Mouse (Mus musculus) MEL (cell line): ENCODE data around the gene Nptxr. TPM values are rescaled to one million over a fixed set of nuclear protein-coding genes. Genes with fewer than 3 reads are reported as not detected.

Experiments used
- DNase-seq: peaks from one replicate; pipeline ENCODE4 v3.0.0; 2011; ENCODE audit warnings: low read depth, low spot score
- H3K27ac ChIP-seq: 2 replicates; pipeline ENCODE4 v1.5.1; 2012; ENCODE audit warnings: low read depth, mild to moderate bottlenecking, control low read depth, low read length, moderate library complexity; ENCODE audit not compliant: control insufficient read depth
- H3K27me3 ChIP-seq, 2 experiments: fragments of 150-350 bp in 1 of 2; sonication (generic) in 1 of 2; 2 replicates each; pipeline ENCODE4 v1.6.1; 2012; ENCODE audit warnings: low read length in 2 of 2, mild to moderate bottlenecking in 2 of 2, improper control_type of control experiment in 1 of 2, moderate library complexity in 1 of 2; ENCODE audit not compliant: insufficient read depth in 2 of 2, control insufficient read depth in 1 of 2
- H3K36me3 ChIP-seq, 2 experiments: 2 replicates each; pipeline ENCODE4 v1.6.1; 2012 to 2014; ENCODE audit warnings: low read length in 2 of 2, improper control_type of control experiment in 1 of 2, inconsistent platforms in 1 of 2, mild to moderate bottlenecking in 1 of 2; ENCODE audit not compliant: insufficient read depth in 2 of 2, control insufficient read depth in 1 of 2
- H3K4me1 ChIP-seq, 2 experiments: fragments of 150-350 bp in 1 of 2; sonication (generic) in 1 of 2; 2 replicates each; pipeline ENCODE4 v1.6.1; 2012; ENCODE audit warnings: low read length in 2 of 2, improper control_type of control experiment in 1 of 2, mild to moderate bottlenecking in 1 of 2; ENCODE audit not compliant: insufficient read depth in 2 of 2, control insufficient read depth in 1 of 2
- H3K4me3 ChIP-seq, 2 experiments: fragments of 150-350 bp in 1 of 2; sonication (generic) in 1 of 2; 2 replicates each; pipeline ENCODE4 v1.5.1; 2012; ENCODE audit warnings: low read depth in 2 of 2, low read length in 2 of 2, mild to moderate bottlenecking in 2 of 2, moderate library complexity in 2 of 2, control low read depth in 1 of 2, improper control_type of control experiment in 1 of 2; ENCODE audit not compliant: control insufficient read depth in 1 of 2, insufficient read depth in 1 of 2
- H3K79me2 ChIP-seq: 2 replicates; pipeline ENCODE4 v1.6.1; 2012; ENCODE audit warnings: mild to moderate bottlenecking, low read length, moderate library complexity; ENCODE audit not compliant: control insufficient read depth, poor library complexity, insufficient read depth
- H3K9ac ChIP-seq: 2 replicates; pipeline ENCODE4 v1.6.1; 2012; ENCODE audit warnings: low read depth, mild to moderate bottlenecking, control low read depth, low read length, moderate library complexity; ENCODE audit not compliant: control insufficient read depth, poor library complexity, severe bottlenecking
- H3K9me3 ChIP-seq: fragments of 150-350 bp; sonication (generic); replicated peaks from 2 replicates; pipeline ENCODE4 v1.6.1; 2012; ENCODE audit warnings: mild to moderate bottlenecking, low read length, improper control_type of control experiment, moderate library complexity; ENCODE audit not compliant: insufficient read depth
- CHD1 ChIP-seq: IDR thresholded peaks from 2 replicates; pipeline ENCODE4 v1.6.1; 2012; ENCODE audit warnings: low read depth, mild to moderate bottlenecking, inconsistent platforms, low read length, improper control_type of control experiment
- CHD2 ChIP-seq: IDR thresholded peaks from 2 replicates; pipeline ENCODE4 v1.6.1; 2011; ENCODE audit warnings: low read length, improper control_type of control experiment
- E2F4 ChIP-seq: IDR thresholded peaks from 2 replicates; pipeline ENCODE4 v1.6.1; 2011; ENCODE audit warnings: low read depth, low read length, improper control_type of control experiment, borderline replicate concordance
- ELF1 ChIP-seq: IDR thresholded peaks from 2 replicates; pipeline ENCODE4 v1.6.1; 2014; ENCODE audit warnings: low read depth, mild to moderate bottlenecking, inconsistent platforms, low read length, improper control_type of control experiment, moderate library complexity
- EP300 ChIP-seq, 2 experiments: IDR thresholded peaks; 2 replicates each; pipeline ENCODE4 v1.6.1; 2011; ENCODE audit warnings: improper control_type of control experiment in 2 of 2, low read length in 2 of 2, low read depth in 1 of 2, mild to moderate bottlenecking in 1 of 2
- ETS1 ChIP-seq: IDR thresholded peaks from 2 replicates; pipeline ENCODE4 v1.6.1; 2012; ENCODE audit warnings: low read depth, mild to moderate bottlenecking, inconsistent platforms, low read length, improper control_type of control experiment, moderate library complexity
- HCFC1 ChIP-seq: IDR thresholded peaks from 2 replicates; pipeline ENCODE4 v1.6.1; 2012; ENCODE audit warnings: low read depth, mild to moderate bottlenecking, inconsistent platforms, low read length, improper control_type of control experiment, moderate library complexity
- JUND ChIP-seq: IDR thresholded peaks from 2 replicates; pipeline ENCODE4 v1.6.1; 2011; ENCODE audit warnings: low read depth, mild to moderate bottlenecking, improper control_type of control experiment, low read length
- KAT2A ChIP-seq: conservative IDR thresholded peaks from 2 replicates; pipeline ENCODE4 v1.6.1; 2012; ENCODE audit warnings: low read depth, low read length, improper control_type of control experiment, inconsistent platforms
- MAFK ChIP-seq: IDR thresholded peaks from 2 replicates; pipeline ENCODE4 v1.6.1; 2011; ENCODE audit warnings: low read depth, mild to moderate bottlenecking, low read length, improper control_type of control experiment, borderline replicate concordance
- MEF2A ChIP-seq: IDR thresholded peaks from 2 replicates; pipeline ENCODE4 v1.6.1; 2014; ENCODE audit warnings: low read depth, mild to moderate bottlenecking, inconsistent platforms, low read length, improper control_type of control experiment; ENCODE audit not compliant: poor library complexity, insufficient replicate concordance, severe bottlenecking; ENCODE audit errors: extremely low read depth
- MXI1 ChIP-seq: IDR thresholded peaks from 2 replicates; pipeline ENCODE4 v1.6.1; 2011; ENCODE audit warnings: mild to moderate bottlenecking, low read depth, low read length, improper control_type of control experiment
- MYB ChIP-seq: IDR thresholded peaks from 2 replicates; pipeline ENCODE4 v1.6.1; 2011; ENCODE audit warnings: mild to moderate bottlenecking, low read depth, low read length, improper control_type of control experiment
- NELFE ChIP-seq: IDR thresholded peaks from 2 replicates; pipeline ENCODE4 v1.6.1; 2011; ENCODE audit warnings: low read depth, low read length, improper control_type of control experiment
- SIN3A ChIP-seq: IDR thresholded peaks from 2 replicates; pipeline ENCODE4 v1.6.1; 2012; ENCODE audit warnings: low read length, improper control_type of control experiment, inconsistent platforms
- SMC3 ChIP-seq: IDR thresholded peaks from 2 replicates; pipeline ENCODE4 v1.6.1; 2011; ENCODE audit warnings: low read depth, low read length, improper control_type of control experiment
- TCF12 ChIP-seq: IDR thresholded peaks from 2 replicates; pipeline ENCODE4 v1.6.1; 2014; ENCODE audit warnings: low read depth, mild to moderate bottlenecking, inconsistent platforms, low read length, improper control_type of control experiment, moderate library complexity
- ZKSCAN1 ChIP-seq: IDR thresholded peaks from 2 replicates; pipeline ENCODE4 v1.6.1; 2012; ENCODE audit warnings: low read depth, mild to moderate bottlenecking, inconsistent platforms, low read length, improper control_type of control experiment, moderate library complexity
- polyA plus RNA-seq, 2 experiments: library from polyadenylated mRNA; stranded (reverse) in 1 of 2; unstranded in 1 of 2; fragments of >175 nt in 1 of 2; fragments of >200 nt in 1 of 2; gene quantifications; 2 replicates each; pipeline versions ENCODE4 v1.2.1 to v1.2.4; 2012; ENCODE audit warnings: low replicate concordance in 2 of 2, low read depth in 1 of 2; ENCODE audit not compliant: insufficient read length in 2 of 2, insufficient read depth in 1 of 2, missing spikeins in 1 of 2
- total RNA-seq: library from RNA; depleted of rRNA; stranded (reverse); fragments of 300-350 nt; gene quantifications from 2 replicates; pipeline ENCODE4 v1.2.3, GENCODE M21; 2012

The Nptxr gene
- total and polyA plus RNA-seq, 3 experiments = 0.04 to 0.33 TPM; not detected in 1

- TF ChIP-seq MXI1 (peak; percentile 63; the same call in 1 of the 2 replicates), SMC3 (0 out of 2 replicates have a peak, but pooled peaks have one; percentile 10), ELF1 (no peak), TCF12 (no peak), SIN3A (peak; percentile 57)
- Histone ChIP-seq H3K36me3 (no peaks in the 10 kb centered on the region), H3K27me3 (peaks cover 0 to 12% of the 10 kb centered on the region in 2 experiments; a peak in 3 of 4 replicates), H3K4me3 (no peak overlapping the region), H3K9me3 (no peaks in the 10 kb centered on the region), H3K9ac (no peak overlapping the region), H3K4me1 (no peaks in the 10 kb centered on the region), H3K27ac (no peak overlapping the region), H3K79me2 (no peaks in the 10 kb centered on the region)
- peak; percentile 76 for DNase-seq
Measured at GRCm38 (mm10) chr15:79791502-79791901, 13.1 kb downstream of the Nptxr start.

DNA sequence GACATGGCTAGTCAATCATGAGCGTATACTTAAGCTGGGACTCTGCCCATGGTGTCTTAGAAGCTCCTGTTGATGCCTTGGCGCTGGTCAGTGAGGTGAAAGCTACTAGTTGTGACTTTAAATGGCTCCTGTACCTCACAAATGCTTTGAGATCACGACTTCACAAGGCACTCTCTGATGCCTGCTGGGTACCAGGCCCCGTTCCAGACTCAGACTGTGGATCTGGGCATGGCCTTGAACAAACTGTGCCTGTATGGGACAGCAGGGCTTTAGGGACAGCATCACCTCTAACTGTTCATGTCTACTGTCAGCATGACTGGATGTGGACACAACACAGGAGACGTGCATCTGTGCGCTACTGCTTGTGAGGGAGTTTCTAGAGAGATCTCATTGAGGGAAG, 13.7 kb downstream of the Nptxr start:
- Histone ChIP-seq H3K36me3 (no peaks in the 10 kb centered on the region), H3K4me3 (no peak overlapping the region), H3K4me1 (no peaks in the 10 kb centered on the region), H3K27me3 (peaks cover 0 to 13% of the 10 kb centered on the region in 2 experiments; a peak in 3 of 4 replicates), H3K9ac (no peak overlapping the region), H3K27ac (no peak overlapping the region), H3K9me3 (no peaks in the 10 kb centered on the region), H3K79me2 (no peaks in the 10 kb centered on the region)
- TF ChIP-seq E2F4 (no peak), JUND (no peak), HCFC1 (no peak), MXI1 (no peak), ZKSCAN1 (no peak), MEF2A (no peak), CHD1 (no peak), ETS1 (no peak), SIN3A (no peak), MAFK (no peak), KAT2A (no peak), EP300 (IDR thresholded peaks at IDR 0.05; ENCODE audit: low read depth in 1 of 2, low read length in 2 of 2) (no peak), NELFE (no peak), MYB (no peak), CHD2 (no peak), SMC3 (no peak)
- no peak for DNase-seq
